Mouse (Mus musculus): Measurements from ENCODE around the gene Dgke.

Dgke gene

GRCm38 (mm10) chr11:89007582-89007981, 59.1 kb downstream of the Dgke start:
- in situ Hi-C loops (cut with MboI, MseI): loop anchor here (10.0 kb wide), 2 partner anchors 297 to 1247 kb away; partner anchors contain the start of gene Nog (in 1 of the 2)

GRCm38 (mm10) chr11:89006404-89006803, 60.2 kb downstream of the Dgke start:
- in situ Hi-C loops (cut with MboI, MseI): loop anchor here (10.0 kb wide), 2 partner anchors 298 to 1248 kb away; partner anchors contain the start of gene Nog (in 1 of the 2)

- in situ Hi-C loops (cut with MboI, MseI): loop anchor here (10.0 kb wide), 2 partner anchors 299 to 1249 kb away; partner anchors contain the start of gene Nog (in 1 of the 2)
These were observed 61.2 kb downstream of the Dgke start for GRCm38 (mm10) chr11:89005473-89005872.

- in situ Hi-C loops (cut with MboI, MseI): loop anchor here (10.0 kb wide), 2 partner anchors 301 to 1251 kb away; partner anchors contain the start of gene Nog (in 1 of the 2)
These were observed 62.9 kb downstream of the Dgke start for GRCm38 (mm10) chr11:89003726-89004125.

GRCm38 (mm10) chr11:89003078-89003477, 63.6 kb downstream of the Dgke start:
- in situ Hi-C loops (cut with MboI, MseI): loop anchor here (10.0 kb wide), 2 partner anchors 302 to 1252 kb away; partner anchors contain the start of gene Nog (in 1 of the 2)

GRCm38 (mm10) chr11:89002621-89003020, 64.0 kb downstream of the Dgke start:
- in situ Hi-C loops (cut with MboI, MseI): loop anchor here (10.0 kb wide), 2 partner anchors 302 to 1252 kb away; partner anchors contain the start of gene Nog (in 1 of the 2)

GRCm38 (mm10) chr11:89002068-89002467, 64.6 kb downstream of the Dgke start:
- in situ Hi-C loops (cut with MboI, MseI): loop anchor here (10.0 kb wide), 2 partner anchors 303 to 1253 kb away; partner anchors contain the start of gene Nog (in 1 of the 2)

- in situ Hi-C loops (cut with MboI, MseI): loop anchor here (10.0 kb wide), 2 partner anchors 303 to 1253 kb away; partner anchors contain the start of gene Nog (in 1 of the 2)
These were observed 65.1 kb downstream of the Dgke start for GRCm38 (mm10) chr11:89001569-89001968.

GRCm38 (mm10) chr11:89000527-89000819, 66.2 kb downstream of the Dgke start:
- in situ Hi-C loops (cut with MboI, MseI): loop anchor here (10.0 kb wide), 2 partner anchors 304 to 1254 kb away; partner anchors contain the start of gene Nog (in 1 of the 2)

GRCm38 (mm10) chr11:88999723-89000526, 66.7 kb downstream of the Dgke start:
- in situ Hi-C loops (cut with MboI, MseI): loop anchor here (5.0 to 10.0 kb wide), 3 partner anchors 37 to 1255 kb away; partner anchors contain the start of gene Nog (in 1 of the 2)

- in situ Hi-C loops (cut with MboI, MseI): loop anchor here in 1 of 2 experiments (5.0 kb wide), 1 partner anchor 38 kb away; no protein-coding TSS in a partner anchor
These were observed 67.5 kb downstream of the Dgke start, which contains the start of gene Trim25 for GRCm38 (mm10) chr11:88998974-88999722. Gene Trim25 (plus strand): TSS chr11:88999376.

- in situ Hi-C loops (cut with MboI, MseI): loop anchor here in 1 of 2 experiments (5.0 kb wide), 1 partner anchor 39 kb away; no protein-coding TSS in a partner anchor
These were observed 68.2 kb downstream of the Dgke start for GRCm38 (mm10) chr11:88998406-88998805.

- in situ Hi-C loops (cut with MboI, MseI): loop anchor here in 1 of 2 experiments (5.0 kb wide), 1 partner anchor 40 kb away; no protein-coding TSS in a partner anchor
These were observed 69.3 kb downstream of the Dgke start for GRCm38 (mm10) chr11:88997343-88997742.

- in situ Hi-C loops (cut with MboI, MseI): loop anchor here in 1 of 2 experiments (5.0 kb wide), 1 partner anchor 41 kb away; no protein-coding TSS in a partner anchor
These were observed 70.2 kb downstream of the Dgke start for GRCm38 (mm10) chr11:88996427-88996826.

- in situ Hi-C loops (cut with MboI, MseI): loop anchor here in 1 of 2 experiments (5.0 kb wide), 1 partner anchor 42 kb away; no protein-coding TSS in a partner anchor
These were observed 71.0 kb downstream of the Dgke start for GRCm38 (mm10) chr11:88995616-88996015.

- in situ Hi-C loops (cut with MboI, MseI): loop anchor here in 1 of 2 experiments (5.0 kb wide), 2 partner anchors 43 to 68 kb away; no protein-coding TSS in a partner anchor
These were observed 72.2 kb downstream of the Dgke start for GRCm38 (mm10) chr11:88994492-88994891.

GRCm38 (mm10) chr11:88993625-88994024, 73.0 kb downstream of the Dgke start:
- in situ Hi-C loops (cut with MboI, MseI): loop anchor here in 1 of 2 experiments (5.0 kb wide), 2 partner anchors 44 to 69 kb away; no protein-coding TSS in a partner anchor

GRCm38 (mm10) chr11:88993186-88993585, 73.5 kb downstream of the Dgke start:
- in situ Hi-C loops (cut with MboI, MseI): loop anchor here in 1 of 2 experiments (5.0 kb wide), 2 partner anchors 44 to 69 kb away; no protein-coding TSS in a partner anchor

GRCm38 (mm10) chr11:88989530-88989929, 77.1 kb downstream of the Dgke start:
- in situ Hi-C loops (cut with MboI, MseI): no loop called here

GRCm38 (mm10) chr11:88988956-88989355, 77.7 kb downstream of the Dgke start:
- in situ Hi-C loops (cut with MboI, MseI): no loop called here

GRCm38 (mm10) chr11:88986616-88987015, 80.0 kb downstream of the Dgke start:
- in situ Hi-C loops (cut with MboI, MseI): no loop called here
